Mouse (Mus musculus) T-helper 1 cell (primary cell): Measurements from ENCODE around the gene Ankrd35.
"Not testable (repeated sequence)": the region's sequence is repeated elsewhere in the genome, so short reads cannot be mapped to it uniquely, and the experiment has no call there.

Experiments
- in situ Hi-C: fragments of 300-600 bp; cut with MboI, MseI; formaldehyde crosslinking; loops from one replicate; pipeline ENCODE4 v1.15.1; 2025; ENCODE audit warnings: high pct_unique_total_duplicates

Ankrd35 gene

DNA sequence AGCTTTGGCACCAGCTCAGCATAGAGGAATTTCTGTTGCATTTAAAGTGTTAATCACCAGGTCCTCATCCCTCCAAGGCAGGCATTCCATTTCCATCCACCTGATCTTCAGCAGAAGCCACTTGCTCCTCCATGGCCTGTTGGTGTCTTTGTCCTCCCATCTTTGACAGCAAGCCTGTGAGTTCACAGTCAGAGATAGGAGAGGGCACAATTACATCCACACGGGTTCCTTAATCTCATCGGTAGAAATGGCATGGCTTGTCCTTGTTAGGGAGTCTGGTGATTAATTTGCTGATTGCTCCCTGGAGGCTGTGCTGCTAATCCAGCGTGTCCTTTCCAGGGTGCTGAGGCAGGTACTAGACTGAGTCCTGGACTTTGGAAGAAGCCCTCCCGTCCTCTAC, 3.6 kb downstream of the Ankrd35 start:
- in situ Hi-C loops = no loop called here

DNA sequence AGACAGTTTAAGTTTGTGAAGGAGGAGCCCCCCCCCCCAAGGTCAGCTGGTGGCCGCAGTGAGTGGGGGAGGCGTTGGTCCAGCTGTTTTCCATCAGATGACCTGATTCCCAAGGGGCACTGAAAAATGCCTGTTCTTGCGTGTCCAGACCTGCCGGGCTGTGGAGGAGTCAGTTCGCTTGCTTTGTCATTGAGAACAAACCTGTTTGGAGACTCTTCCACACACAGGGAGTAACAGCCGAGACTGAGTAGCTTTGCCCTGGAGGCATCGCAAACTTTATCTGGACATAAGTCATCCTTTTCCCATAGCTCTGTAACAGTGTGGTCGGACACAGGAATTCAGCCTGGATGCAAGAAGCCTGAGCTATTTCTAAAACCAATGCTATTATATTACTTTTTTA, 4.5 kb downstream of the Ankrd35 start:
- in situ Hi-C loops = no loop called here

DNA sequence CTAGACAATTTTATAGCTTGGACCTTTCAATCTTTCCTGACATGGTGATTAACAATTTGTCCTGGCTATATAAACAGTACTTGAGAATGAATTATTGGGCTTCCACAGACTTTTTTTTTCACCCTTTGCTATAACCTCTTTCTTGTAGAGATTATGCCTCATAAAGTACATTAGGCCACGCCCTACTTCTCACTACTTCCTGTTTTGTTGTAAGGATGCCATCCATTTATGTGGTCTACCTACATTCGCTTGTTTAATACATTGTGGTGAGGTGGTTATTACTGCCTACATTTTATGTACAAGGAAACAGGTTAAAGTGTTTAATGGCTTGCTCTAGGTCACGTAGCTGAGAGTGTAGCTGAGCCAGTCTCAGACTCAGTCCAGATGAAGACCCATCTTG, 5.2 kb downstream of the Ankrd35 start:
- in situ Hi-C loops = no loop called here

DNA sequence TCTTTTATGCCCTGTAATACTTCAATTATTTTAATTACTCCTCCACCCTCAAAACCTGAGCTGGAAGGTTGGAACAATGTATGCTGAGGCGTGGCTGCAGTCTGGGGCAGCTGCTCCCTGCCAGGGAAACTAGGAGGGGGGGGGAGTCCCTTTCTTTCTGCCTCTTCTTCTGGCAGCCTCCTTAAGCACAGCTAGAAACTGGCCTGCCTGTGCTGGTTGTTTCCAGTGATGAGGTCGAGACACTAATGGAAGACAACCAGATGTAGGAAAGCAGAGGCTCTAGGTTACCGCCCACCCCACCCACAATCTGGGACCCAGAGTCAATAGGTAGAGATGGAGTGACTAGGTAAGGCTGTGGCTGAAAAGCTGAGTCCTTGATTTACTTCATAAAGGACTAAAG, 5.8 kb downstream of the Ankrd35 start:
- in situ Hi-C loops = no loop called here

DNA sequence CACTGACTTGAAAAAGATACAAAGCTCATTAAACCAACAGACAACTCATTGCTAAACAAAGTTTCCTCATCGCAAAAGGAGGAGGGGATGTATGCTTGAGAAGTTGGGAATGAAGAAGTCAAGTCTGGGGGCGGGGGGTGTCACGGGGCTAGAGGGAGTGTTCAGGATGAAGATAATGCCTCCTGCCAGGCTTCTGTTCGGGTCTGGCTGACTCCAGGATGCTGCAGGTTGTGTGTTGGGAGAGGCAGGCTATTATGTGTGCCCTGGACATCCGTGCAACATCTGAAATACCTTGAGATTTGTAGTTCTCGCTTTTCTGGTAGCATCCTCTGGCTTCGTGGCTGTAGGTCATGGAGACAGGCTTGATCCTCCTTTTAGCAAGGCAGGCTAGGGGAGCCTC, 8.5 kb downstream of the Ankrd35 start:
- in situ Hi-C loops = no loop called here

DNA sequence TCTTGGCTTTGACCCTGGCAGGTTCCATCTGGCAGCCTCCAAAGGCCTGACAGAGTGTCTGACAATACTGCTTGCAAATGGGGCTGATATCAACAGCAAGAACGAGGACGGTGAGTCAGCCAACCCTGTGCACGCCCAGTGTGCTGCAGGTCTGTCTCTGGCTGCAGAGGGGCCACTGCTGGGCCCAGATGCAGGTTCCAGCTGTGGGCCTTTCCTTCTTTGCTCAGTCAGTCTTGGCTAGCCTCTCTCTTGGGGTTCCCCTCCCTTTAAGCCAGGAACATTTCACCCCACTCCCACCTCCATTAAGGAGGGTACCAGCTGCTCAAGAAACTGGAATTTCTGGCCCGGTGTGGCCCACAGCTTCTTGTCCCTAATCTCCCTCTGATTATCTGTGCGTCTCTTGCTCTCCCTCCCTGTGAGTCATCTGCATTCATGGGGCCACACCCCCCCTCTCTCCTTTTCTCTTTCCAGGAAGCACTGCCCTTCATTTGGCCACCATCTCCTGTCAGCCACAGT, 9.3 kb downstream of the Ankrd35 start:
- in situ Hi-C loops = no loop called here

DNA sequence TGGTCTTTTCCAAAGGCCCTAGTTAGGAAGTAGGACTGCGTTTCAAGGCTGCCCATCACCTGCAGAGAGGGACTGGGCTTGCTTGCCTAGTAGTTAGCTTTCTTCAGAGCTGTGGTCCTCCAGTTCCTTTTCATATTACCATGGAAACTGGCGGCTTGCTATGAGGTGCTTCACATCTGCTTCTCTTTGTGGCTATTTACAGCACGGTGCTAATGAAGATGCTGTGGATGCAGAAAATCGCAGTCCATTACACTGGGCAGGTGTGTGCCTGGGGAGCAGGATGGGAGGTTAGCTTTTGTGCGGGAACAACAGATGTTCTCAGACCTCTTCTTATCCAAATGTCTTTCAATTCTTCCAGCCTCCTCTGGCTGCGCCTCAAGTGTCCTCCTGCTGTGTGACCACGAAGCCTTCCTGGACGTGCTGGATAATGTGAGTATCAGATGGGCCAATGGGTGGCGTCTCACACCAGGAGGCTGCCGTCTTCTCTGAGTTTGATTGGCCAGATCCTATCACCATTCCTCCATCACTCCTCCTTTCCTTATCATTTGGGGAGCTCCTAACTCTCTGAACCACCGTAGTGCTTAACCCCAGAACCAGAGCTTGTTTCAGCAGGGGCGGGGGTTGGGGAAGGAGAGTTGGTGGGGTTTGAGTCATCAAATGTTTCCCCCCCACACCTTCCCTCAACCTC, 10.5 kb downstream of the Ankrd35 start:
- in situ Hi-C loops = no loop called here

DNA sequence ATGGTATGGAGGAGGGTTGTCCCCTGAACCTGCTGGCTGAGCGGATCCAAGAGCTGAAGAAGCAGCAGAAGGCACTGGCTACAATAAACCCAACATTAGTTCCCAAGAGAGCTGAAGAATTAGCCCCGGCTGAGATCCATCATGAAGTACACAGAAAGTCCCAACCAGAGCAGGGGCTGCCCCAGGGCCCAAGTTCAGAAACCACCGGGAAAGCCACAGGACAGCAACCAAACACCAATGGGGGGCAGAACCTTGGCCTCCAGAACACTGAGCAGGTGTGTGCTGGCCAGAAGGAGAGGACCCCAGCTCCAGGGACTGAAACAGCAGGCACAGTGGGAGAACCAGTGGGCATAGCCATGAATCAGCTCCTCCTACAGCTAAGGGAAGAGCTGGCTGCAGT, 13.6 kb downstream of the Ankrd35 start:
- in situ Hi-C loops = no loop called here

DNA sequence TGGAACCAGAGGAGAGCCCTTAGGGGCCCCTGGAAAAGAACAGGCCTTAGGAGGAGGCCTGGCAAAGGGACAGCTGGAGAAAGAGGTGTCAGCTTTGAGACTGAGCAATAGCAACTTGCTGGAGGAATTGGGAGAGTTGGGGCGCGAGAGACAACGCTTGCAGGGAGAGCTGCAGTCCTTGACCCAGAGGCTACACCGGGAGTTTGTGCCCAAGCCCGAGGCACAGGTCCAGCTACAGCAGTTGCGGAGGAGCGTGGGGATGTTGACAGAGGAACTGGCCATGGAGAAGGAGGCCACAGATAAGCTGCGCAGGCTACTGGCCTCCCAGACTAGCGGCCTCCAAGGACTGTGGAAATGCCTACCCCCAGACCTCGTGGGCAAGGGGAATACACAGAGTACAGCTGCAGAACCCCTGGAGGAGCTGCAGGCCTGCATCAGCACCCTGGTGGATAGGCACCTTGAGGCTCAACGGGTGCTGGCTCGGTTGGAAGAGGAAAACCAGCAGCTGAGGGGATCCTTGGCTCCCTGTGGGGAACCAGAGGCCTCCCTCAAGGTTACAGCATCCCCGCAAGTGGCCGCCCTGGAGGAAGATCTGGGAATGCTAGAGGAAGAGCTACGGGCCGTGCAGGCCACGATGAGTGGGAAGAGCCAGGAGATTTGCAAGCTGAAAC, 14.4 kb downstream of the Ankrd35 start:
- in situ Hi-C loops = no loop called here

DNA sequence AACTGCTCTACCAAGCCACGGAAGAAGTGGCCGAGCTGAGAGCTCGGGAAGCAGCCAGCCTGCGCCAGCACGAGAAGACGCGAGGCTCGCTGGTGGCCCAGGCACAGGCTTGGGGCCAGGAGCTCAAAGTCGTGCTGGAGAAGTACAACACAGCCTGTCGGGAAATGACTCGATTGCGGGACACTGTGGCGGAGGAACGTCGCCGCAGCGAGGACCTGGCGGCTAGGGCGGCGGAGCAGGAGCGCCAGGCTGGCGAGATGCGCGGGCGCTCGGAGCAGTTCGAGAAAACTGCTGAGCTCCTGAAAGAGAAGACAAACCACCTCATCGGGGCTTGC, 14.9 kb downstream of the Ankrd35 start:
- in situ Hi-C loops = no loop called here

DNA sequence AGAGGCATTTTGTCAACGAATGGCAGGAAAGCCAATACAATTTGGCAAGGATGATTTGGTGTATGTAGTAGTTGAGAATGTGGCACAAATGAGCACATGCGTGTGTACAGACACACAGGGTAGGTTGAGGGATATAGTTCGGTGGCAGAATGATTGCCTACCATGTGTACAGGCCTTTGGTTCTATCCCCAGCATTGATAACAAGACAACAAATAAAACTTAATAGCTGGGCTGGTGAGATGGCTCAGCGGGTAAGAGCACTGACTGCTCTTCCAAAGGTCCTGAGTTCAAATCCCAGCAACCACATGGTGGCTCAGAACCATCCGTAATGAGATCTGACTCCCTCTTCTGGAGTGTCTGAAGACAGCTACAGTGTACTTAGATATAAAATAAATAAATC, 16.1 kb downstream of the Ankrd35 start:
- in situ Hi-C loops = not testable (repeated sequence)

DNA sequence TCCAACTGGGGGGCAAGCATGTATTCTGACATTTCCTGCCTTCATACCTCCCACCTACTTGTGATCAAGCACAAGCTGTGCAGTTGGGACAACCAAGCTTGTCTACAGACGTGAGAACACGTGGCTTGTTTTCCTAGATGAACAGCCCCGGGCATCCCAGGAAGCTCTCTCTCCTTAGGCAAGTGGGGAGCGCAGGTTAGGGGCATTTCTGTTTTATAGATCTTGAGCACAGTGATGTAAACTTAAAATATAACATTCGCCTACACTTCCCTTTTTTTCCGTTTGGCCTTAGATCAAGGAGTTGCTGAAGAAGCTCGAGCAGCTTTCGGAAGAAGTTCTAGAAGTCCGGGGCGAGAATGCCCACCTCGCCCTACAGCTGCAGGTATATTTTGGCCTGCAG, 18.9 kb downstream of the Ankrd35 start:
- in situ Hi-C loops = no loop called here

DNA sequence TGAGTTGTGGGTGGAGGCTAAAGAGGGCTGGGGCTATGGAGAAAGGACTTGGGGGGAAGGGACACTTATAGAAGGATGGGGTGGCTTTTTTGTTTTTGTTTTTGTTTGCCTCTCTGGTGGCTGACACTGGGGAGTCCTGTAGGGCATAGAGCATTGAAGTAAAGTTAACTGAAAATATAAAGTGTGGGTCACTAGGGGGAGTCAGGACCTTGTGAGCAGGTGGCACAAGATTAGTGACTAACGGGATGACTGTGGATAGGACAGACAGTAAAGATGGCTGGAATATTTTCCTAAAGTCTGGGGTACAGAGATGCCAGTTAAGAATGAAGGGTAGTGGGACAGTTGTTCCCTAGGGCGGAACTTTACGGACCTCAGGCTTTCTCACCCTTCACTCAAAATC, 20.4 kb downstream of the Ankrd35 start:
- in situ Hi-C loops = no loop called here

DNA sequence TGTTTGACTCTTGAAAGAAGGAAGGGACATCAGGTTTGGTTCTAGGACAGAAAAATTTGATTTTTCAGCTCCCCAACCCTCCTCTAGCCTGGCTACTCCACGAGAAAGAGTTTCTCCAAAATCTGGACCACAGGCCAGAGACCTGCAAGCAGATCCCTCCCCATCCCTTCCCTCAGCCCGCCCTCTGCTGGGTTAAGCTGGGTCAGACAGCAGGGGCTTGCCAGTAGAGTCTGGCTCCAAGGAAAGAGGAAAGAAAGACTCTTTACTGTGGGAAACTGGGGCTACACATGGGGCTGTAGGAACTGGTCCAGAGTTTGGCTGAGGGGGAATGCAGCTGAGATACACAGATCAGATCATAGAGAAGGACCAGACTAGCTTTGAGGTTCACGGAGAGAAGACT, 22.6 kb downstream of the Ankrd35 start:
- in situ Hi-C loops = no loop called here

DNA sequence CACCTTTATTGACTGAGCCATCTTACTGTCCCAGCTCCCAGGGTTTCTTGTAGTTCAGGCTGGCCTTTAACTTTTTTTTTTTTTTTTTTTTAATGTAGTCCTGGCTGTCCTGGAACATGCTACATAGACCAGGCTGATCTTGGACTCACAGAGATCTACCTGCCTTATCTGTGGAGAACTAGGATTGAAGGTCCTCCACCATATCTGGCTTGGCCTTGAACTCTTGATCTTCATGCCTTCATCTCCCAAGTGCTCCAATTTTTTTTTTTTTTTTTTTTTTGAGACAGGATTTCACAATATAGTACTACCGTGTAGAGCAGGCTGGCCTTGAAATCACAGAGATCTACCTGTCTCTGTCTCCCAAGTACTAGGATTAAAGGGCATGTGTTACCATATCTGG, 23.6 kb downstream of the Ankrd35 start:
- in situ Hi-C loops = no loop called here

DNA sequence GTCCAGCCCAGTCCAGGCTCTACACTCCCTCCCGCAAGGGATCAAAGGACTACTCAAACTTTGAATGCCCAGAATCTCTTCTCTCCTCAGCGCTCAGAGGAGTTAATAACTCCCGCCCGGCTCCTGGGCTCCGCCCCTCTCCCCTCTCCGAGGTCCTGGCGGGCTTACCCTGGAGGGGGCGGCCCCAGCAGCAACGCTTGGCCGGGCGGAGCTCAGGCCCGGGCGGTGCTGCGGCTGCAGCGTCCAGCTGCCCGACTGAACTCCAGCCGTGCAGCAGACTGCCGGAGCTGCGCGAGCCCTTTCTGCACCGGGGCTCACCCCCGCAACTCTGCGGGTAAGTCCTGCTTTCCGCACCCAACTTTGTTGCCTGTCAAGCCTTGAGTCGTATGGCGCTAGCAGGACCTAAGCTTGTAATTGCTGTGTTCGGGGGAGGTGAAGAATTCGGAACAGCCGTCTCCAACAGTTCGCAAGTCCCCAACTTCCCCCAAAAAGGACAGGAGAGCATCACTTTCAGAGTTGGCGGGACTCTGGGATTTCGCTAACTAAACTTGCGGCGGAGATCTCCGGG, 26.4 kb downstream of the Ankrd35 start, which contains the start of gene Pias3:
TSS of gene Pias3 (plus strand) at position 187 of the 568 bp plus-strand sequence.
- in situ Hi-C loops = no loop called here

DNA sequence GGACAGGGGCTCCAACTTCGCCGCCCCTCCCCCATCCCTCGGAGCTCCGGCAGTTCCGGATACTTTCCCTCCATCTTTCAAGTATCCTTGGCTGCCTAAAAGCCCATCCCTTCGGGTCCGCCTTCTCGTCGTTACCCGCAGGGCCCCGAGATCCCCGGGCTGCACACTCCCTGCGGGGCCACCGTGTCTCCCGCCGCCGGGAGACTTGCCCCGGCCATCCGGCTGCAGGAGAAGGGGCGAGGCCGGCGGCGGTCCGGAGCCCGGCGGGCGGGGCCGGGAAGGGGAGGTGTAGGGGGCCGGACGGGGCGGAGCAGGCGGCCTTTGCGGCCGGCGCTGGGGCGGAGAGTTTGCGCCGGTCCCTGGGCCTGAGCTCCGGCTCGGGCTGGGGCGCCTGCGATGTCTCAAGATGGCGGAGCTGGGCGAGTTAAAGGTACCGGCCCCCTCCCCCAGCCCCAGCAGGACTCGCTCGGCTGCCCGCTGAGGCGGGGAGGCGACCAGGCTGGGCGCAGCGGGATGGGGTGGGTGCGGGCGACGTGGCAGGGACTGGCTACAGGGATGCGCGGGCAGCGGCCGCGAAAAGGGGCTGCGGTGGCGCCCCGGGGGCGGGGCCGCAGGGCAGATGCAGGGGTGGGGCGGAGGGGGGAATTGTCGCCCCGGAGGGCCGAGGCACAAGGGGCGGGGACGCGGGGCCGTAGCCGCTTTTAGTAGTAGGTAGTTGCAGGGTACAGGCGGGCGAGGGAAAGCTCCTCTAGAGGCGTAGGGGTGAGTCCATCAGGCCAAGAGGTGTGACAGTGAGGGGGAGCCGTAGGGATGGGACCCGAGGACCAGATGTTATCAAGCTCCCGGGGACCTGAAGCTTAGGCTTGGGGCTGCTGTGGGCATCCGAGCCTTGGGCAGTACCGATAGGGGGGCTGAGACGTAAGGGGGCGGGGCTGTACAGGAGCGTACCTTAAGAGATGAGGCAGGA, 27.1 kb downstream of the Ankrd35 start:
- in situ Hi-C loops = no loop called here

DNA sequence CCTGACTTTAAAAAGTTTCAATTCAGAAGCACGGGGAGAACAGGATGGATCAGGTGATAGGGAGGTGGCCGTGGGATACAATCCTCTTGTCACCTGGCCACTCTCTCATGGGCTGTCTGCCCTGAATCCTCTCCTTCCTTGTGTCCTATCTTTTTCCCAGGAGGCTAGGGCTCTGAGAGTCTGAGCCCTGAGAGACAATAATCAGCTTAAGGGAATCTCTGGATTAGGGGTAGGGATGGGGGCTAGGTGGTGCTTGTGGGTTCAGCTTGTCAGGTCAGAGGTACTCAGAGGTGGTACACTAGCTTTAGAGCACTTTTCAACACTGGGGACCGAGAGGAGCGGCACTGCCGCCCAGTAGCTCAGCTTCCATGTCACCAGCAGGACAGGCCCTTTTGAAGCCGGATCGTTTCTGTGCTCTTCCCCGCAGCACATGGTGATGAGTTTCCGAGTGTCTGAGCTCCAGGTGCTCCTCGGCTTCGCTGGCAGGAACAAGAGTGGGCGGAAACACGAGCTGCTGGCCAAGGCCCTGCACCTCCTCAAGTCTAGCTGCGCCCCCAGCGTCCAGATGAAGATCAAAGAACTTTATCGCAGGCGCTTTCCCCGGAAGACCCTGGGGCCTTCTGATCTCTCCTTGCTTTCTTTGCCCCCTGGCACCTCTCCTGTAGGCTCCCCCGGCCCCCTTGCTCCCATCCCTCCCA, 29.2 kb downstream of the Ankrd35 start:
- in situ Hi-C loops = no loop called here

DNA sequence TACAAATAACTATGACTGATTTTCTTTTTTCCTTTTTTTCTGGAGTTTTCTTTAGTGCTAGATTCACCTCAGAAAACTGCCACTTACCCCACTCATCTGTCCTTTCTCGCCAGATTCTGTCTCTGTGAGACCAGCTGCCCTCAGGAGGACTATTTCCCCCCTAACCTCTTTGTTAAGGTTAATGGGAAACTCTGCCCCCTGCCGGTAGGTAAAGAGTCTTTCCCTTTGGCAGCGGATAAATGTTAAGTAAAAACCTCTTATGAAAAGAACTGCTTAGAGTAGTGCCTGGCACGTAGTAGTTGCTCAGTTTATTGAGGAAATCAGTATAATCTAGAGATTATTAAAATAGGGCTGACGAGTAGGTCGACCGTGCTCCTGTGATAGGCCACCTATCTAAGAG, 30.4 kb downstream of the Ankrd35 start:
- in situ Hi-C loops = loop anchor here (5.0 kb wide), 1 partner anchor 62 kb away; no protein-coding TSS in a partner anchor

DNA sequence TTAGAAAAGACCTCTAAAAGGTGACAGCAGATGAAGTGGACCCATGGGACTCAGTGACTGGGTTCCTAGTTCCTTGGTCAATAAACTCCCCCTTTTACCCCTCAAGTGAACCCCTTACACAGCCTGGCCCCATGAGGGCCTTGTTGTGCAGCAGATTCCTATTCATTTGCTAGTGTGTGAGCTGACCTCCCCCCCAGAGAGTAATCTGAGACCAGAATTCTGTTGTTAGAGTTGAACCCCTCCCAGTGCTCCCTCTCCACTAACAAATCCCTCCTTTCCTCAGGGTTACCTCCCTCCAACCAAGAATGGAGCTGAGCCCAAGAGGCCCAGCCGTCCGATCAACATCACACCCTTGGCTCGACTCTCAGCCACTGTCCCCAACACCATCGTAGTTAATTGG, 31.1 kb downstream of the Ankrd35 start:
- in situ Hi-C loops = loop anchor here (5.0 kb wide), 1 partner anchor 61 kb away; no protein-coding TSS in a partner anchor

DNA sequence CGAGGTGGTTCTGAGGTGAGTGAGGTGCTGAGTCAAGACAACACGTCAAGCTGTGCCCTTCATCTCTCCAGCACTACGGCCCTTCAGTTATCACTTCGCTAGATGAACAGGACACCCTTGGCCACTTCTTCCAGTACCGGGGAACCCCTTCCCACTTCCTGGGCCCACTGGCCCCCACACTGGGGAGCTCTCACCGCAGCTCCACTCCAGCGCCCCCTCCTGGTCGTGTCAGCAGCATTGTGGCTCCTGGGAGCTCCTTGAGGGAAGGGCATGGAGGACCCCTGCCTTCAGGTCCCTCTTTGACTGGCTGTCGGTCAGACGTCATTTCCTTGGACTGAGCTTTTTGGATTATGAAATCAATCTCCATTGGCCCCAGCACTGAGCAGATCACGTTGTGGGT, 34.8 kb downstream of the Ankrd35 start:
- in situ Hi-C loops = loop anchor here (5.0 kb wide), 1 partner anchor 58 kb away; no protein-coding TSS in a partner anchor
